Mouse (Mus musculus) myocyte (in vitro differentiated cells): Measurements from ENCODE around the gene Spi1.

Experiments
- CEBPB ChIP-seq: IDR thresholded peaks from 2 replicates; pipeline ENCODE4 v1.6.1; 2011; ENCODE audit warnings: mild to moderate bottlenecking, moderate library complexity; ENCODE audit not compliant: poor library complexity, insufficient read depth, severe bottlenecking
- E2F4 ChIP-seq: IDR thresholded peaks from one replicate; pipeline ENCODE4 v1.6.1; 2011; ENCODE audit warnings: mild to moderate bottlenecking, control low read depth, moderate library complexity; ENCODE audit not compliant: insufficient read depth
- MAX ChIP-seq: IDR thresholded peaks from one replicate; pipeline ENCODE4 v1.6.1; 2011; ENCODE audit warnings: low read depth, mild to moderate bottlenecking, control low read depth
- MYOD1 ChIP-seq, 3 experiments: IDR thresholded peaks; one replicate each; pipeline ENCODE4 v1.6.1; 2011; ENCODE audit warnings: control low read depth in 2 of 3, low read depth in 2 of 3, mild to moderate bottlenecking in 2 of 3, moderate library complexity in 1 of 3; ENCODE audit not compliant: insufficient read length in 2 of 3, control insufficient read depth in 1 of 3
- MYOG ChIP-seq, 3 experiments: IDR thresholded peaks; one replicate each; pipeline ENCODE4 v1.6.1; 2011; ENCODE audit warnings: control low read depth in 2 of 3, low read depth in 2 of 3, mild to moderate bottlenecking in 2 of 3; ENCODE audit not compliant: insufficient read length in 2 of 3, control insufficient read depth in 1 of 3, insufficient read depth in 1 of 3
- POLR2A ChIP-seq: IDR thresholded peaks from one replicate; pipeline ENCODE4 v1.6.1; 2011; ENCODE audit warnings: low read depth, mild to moderate bottlenecking, control low read depth, moderate library complexity; ENCODE audit not compliant: insufficient read length
- POLR2AphosphoS2 ChIP-seq: IDR thresholded peaks from one replicate; pipeline ENCODE4 v1.6.1; 2011; ENCODE audit warnings: low read depth, control low read depth; ENCODE audit not compliant: insufficient read length
- REST ChIP-seq: IDR thresholded peaks from one replicate; pipeline ENCODE4 v1.6.1; 2011; ENCODE audit warnings: mild to moderate bottlenecking, control low read depth, moderate library complexity; ENCODE audit not compliant: insufficient read depth, insufficient read length
- SRF ChIP-seq: IDR thresholded peaks from one replicate; pipeline ENCODE4 v1.6.1; 2011; ENCODE audit warnings: low read depth; ENCODE audit not compliant: control insufficient read depth, insufficient read length
- TCF12 ChIP-seq: IDR thresholded peaks from one replicate; pipeline ENCODE4 v1.6.1; 2011; ENCODE audit warnings: mild to moderate bottlenecking, control low read depth; ENCODE audit not compliant: poor library complexity, insufficient read depth, severe bottlenecking
- USF1 ChIP-seq: IDR thresholded peaks from one replicate; pipeline ENCODE4 v1.6.1; 2011; ENCODE audit warnings: low read depth, mild to moderate bottlenecking, control low read depth, moderate library complexity

- TF ChIP-seq MAX, result no peak
- TF ChIP-seq POLR2AphosphoS2, result peak; percentile 67
- TF ChIP-seq POLR2A, result peak; percentile 32
- TF ChIP-seq TCF12, result no peak
- no peak for TF ChIP-seq USF1
- no peak for TF ChIP-seq REST
- no peak for TF ChIP-seq E2F4
- TF ChIP-seq CEBPB, result no peak
- TF ChIP-seq MYOD1 (IDR thresholded peaks at IDR 0.05; ENCODE audit: control insufficient read depth in 1 of 3, insufficient read length in 2 of 3, low read depth in 2 of 3), result no peak
- no peak for TF ChIP-seq SRF
- TF ChIP-seq MYOG (IDR thresholded peaks at IDR 0.05; ENCODE audit: control insufficient read depth in 1 of 3, insufficient read depth in 1 of 3, insufficient read length in 2 of 3, low read depth in 2 of 3), result no peak
Observed at GRCm38 (mm10) chr2:91069306-91070000, 12.7 kb upstream of the Spi1 start.
